Mouse (Mus musculus) stomach, postnatal 0 days (tissue): ENCODE measurements around the gene Sla2.
"Not testable (repeated sequence)": the region's sequence is repeated elsewhere in the genome, so short reads cannot be mapped to it uniquely, and the experiment has no call there.

Experiments used
- CTCF ChIP-seq: IDR thresholded peaks from 2 replicates; pipeline ENCODE4 v1.5.1; 2016; ENCODE audit warnings: antibody characterized with exemption, low read depth, mild to moderate bottlenecking, moderate library complexity
- EP300 ChIP-seq: optimal IDR thresholded peaks from 2 replicates; pipeline ENCODE3; 2016; ENCODE audit warnings: antibody characterized with exemption

DNA sequence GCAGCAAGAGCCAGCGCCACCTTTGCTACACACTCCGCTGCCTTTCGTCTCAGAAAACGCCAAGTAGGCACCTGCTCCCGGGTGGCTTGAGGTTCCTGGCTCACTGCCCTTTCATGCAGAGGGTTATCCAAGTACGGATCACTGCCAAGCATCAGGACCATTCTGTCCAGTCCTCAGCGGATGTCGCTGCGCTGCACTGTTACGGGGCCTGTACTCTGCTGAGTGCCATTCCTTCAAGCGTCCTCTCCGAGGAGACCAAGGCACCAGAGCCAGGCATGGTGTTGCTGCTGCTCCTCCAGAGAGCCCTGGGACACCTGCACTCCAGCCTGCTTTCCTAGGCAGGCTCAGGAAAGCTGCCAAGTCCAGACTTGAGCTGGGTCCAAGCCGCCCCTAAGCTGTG, 33.4 kb downstream of the Sla2 start:
- TF ChIP-seq EP300, CTCF: not testable (repeated sequence)
